Mouse (Mus musculus) 3134 (cell line): ENCODE measurements at regions not wholly inside any gene's neighbourhood (a gene's known extent, or its start where the extent isn't known, plus 50 kb on each side); places are given as distances from the start of the nearest gene placed in this dataset.

ENCODE experiments used
- DNase-seq: peaks from one replicate; pipeline ENCODE4 v3.0.0-alpha.2; 2011; ENCODE audit warnings: low spot score; ENCODE audit not compliant: insufficient read length; ENCODE audit errors: extremely low read depth

GRCm38 (mm10) chr3:134082461-134082860 is 153.8 kb upstream of the Cxxc4 start:
- DNase-seq: no peak

- peak; percentile 1 for DNase-seq
Measured at GRCm38 (mm10) chr3:134099471-134100125, 136.7 kb upstream of the Cxxc4 start.

GRCm38 (mm10) chr3:134102151-134102738 is 134.0 kb upstream of the Cxxc4 start:
- DNase-seq: no peak

- DNase-seq: no peak
Measured at GRCm38 (mm10) chr3:134104625-134105024, 131.7 kb upstream of the Cxxc4 start.

GRCm38 (mm10) chr3:134105112-134105511 is 131.2 kb upstream of the Cxxc4 start:
- DNase-seq: no peak

GRCm38 (mm10) chr3:134105567-134105966 is 130.7 kb upstream of the Cxxc4 start:
- DNase-seq: no peak

GRCm38 (mm10) chr3:134114501-134114900 is 121.8 kb upstream of the Cxxc4 start:
- no peak for DNase-seq

GRCm38 (mm10) chr3:134115007-134115406 is 121.3 kb upstream of the Cxxc4 start:
- no peak for DNase-seq

GRCm38 (mm10) chr3:134118898-134119297 is 117.4 kb upstream of the Cxxc4 start:
- DNase-seq: no peak

GRCm38 (mm10) chr3:134124982-134125381 is 111.3 kb upstream of the Cxxc4 start:
- DNase-seq: no peak

GRCm38 (mm10) chr3:134130412-134130811 is 105.9 kb upstream of the Cxxc4 start:
- DNase-seq: no peak

- DNase-seq: no peak
Measured at GRCm38 (mm10) chr3:134145251-134145650, 91.0 kb upstream of the Cxxc4 start.

GRCm38 (mm10) chr3:134145935-134146334 is 90.3 kb upstream of the Cxxc4 start:
- DNase-seq: no peak

GRCm38 (mm10) chr3:134146373-134147224 is 89.7 kb upstream of the Cxxc4 start:
- DNase-seq: no peak

- DNase-seq: no peak
Measured at GRCm38 (mm10) chr3:134162288-134162687, 74.0 kb upstream of the Cxxc4 start.

GRCm38 (mm10) chr3:134169922-134170321 is 66.4 kb upstream of the Cxxc4 start:
- no peak for DNase-seq

GRCm38 (mm10) chr3:134172357-134172756 is 63.9 kb upstream of the Cxxc4 start:
- no peak for DNase-seq

- no peak for DNase-seq
Measured at GRCm38 (mm10) chr3:134178491-134179054, 57.7 kb upstream of the Cxxc4 start.

GRCm38 (mm10) chr3:134184042-134184441 is 52.2 kb upstream of the Cxxc4 start:
- no peak for DNase-seq
